In genomic region chr16:31878573-31879257, GRCm38 (mm10) we compare ENCODE assay signal across 7 mouse cellular contexts. TPM values are rescaled to one million over a fixed set of nuclear protein-coding genes. Genes with fewer than 3 reads are reported as not detected.
A peak's percentile ranks its signal among the peaks of the same experiment; 100 is the strongest.
DNase-seq lines count a peak whose midpoint lies in the region; ATAC-seq and TF ChIP-seq lines count a peak whose summit lies in the region.

Gene Meltf, plus strand, starts transcription at chr16:31878810.

- no peaks in the 10 kb centered on the region for H3K36me3 ChIP-seq in MEL (ENCODE audit: control insufficient read depth in 1 of 2, insufficient read depth in 2 of 2, low read length in 2 of 2)
- H3K36me3 ChIP-seq in embryonic facial prominence, embryonic 15.5 days = peaks cover 16% of the 10 kb centered on the region
- H3K36me3 ChIP-seq in limb, embryonic 11.5 days (ENCODE audit: control insufficient read depth, insufficient read depth, low read length) = no peaks in the 10 kb centered on the region; the same call in 1 of the 2 replicates
- peaks cover 9% of the 10 kb centered on the region; the same call in 1 of the 2 replicates for H3K36me3 ChIP-seq in midbrain, embryonic 14.5 days (ENCODE audit: control insufficient read depth, insufficient read depth, low read length)
- H3K36me3 ChIP-seq in stomach, embryonic 15.5 days = peaks cover 2% of the 10 kb centered on the region

- TF ChIP-seq RAD21 in MEL (IDR thresholded peaks at IDR 0.05; ENCODE audit: low read depth, low read length) = peak; percentile 61

- no peak within 1 kb of the TSS for H3K9ac ChIP-seq in MEL (ENCODE audit: control insufficient read depth, low read depth, low read length, poor library complexity, severe bottlenecking)
- no peak within 1 kb of the TSS for H3K9ac ChIP-seq in embryonic facial prominence, embryonic 15.5 days
- 0 out of 2 replicates have a peak within 1 kb of the TSS, but pooled peaks have one; percentile 7 for H3K9ac ChIP-seq in limb, embryonic 11.5 days (ENCODE audit: low read length)
- H3K9ac ChIP-seq in midbrain, embryonic 14.5 days (replicated peaks; ENCODE audit: low read length) = no peak within 1 kb of the TSS
- H3K9ac ChIP-seq in stomach, embryonic 15.5 days = no peak within 1 kb of the TSS

- H3K79me2 ChIP-seq in MEL (ENCODE audit: control insufficient read depth, insufficient read depth, low read length, poor library complexity) = no peaks in the 10 kb centered on the region

- no peak for TF ChIP-seq POLR2A in MEL (IDR thresholded peaks at IDR 0.05; ENCODE audit: control insufficient read depth in 1 of 2, insufficient read depth in 1 of 2, low read depth in 1 of 2, low read length in 2 of 2, poor library complexity in 1 of 2)
- no peak for TF ChIP-seq POLR2A in bone marrow, adult 2 months (IDR thresholded peaks at IDR 0.05; ENCODE audit: borderline replicate concordance, control insufficient read depth, low read depth, low read length)

- 0 out of 2 replicates have a peak, but pooled peaks have one; percentile 52 for ATAC-seq in embryonic facial prominence, embryonic 15.5 days (ENCODE audit: insufficient number of reproducible peaks, low FRiP score, low TSS enrichment, low read depth)
- ATAC-seq in limb, embryonic 11.5 days (ENCODE audit: insufficient number of reproducible peaks, low FRiP score, low TSS enrichment, low read depth) = 0 out of 2 replicates have a peak, but pooled peaks have one; percentile 57
- no peak for ATAC-seq in midbrain, embryonic 14.5 days (ENCODE audit: low FRiP score, low TSS enrichment)
- ATAC-seq in stomach, embryonic 15.5 days (ENCODE audit: insufficient read depth, low FRiP score, low read depth) = peak; percentile 79

- H3K27me3 ChIP-seq in MEL (ENCODE audit: control insufficient read depth in 1 of 2, insufficient read depth in 2 of 2, low read length in 2 of 2) = no peaks in the 10 kb centered on the region
- no peaks in the 10 kb centered on the region for H3K27me3 ChIP-seq in embryonic facial prominence, embryonic 15.5 days
- no peaks in the 10 kb centered on the region for H3K27me3 ChIP-seq in limb, embryonic 11.5 days (ENCODE audit: control insufficient read depth, insufficient read depth, low read length)
- H3K27me3 ChIP-seq in midbrain, embryonic 14.5 days (ENCODE audit: control insufficient read depth, insufficient read depth, low read length) = no peaks in the 10 kb centered on the region
- no peaks in the 10 kb centered on the region for H3K27me3 ChIP-seq in stomach, embryonic 15.5 days (replicated peaks)

- DNase-seq in MEL (ENCODE audit: low read depth, low spot score) = peak; percentile 57
- DNase-seq in heart, postnatal 36 days = peak; percentile 69 to 79
- peak; percentile 88 for DNase-seq in limb, embryonic 11.5 days (ENCODE audit: low spot score)
- peak; percentile 74 for DNase-seq in midbrain, embryonic 14.5 days

- peak within 1 kb of the TSS; percentile 30 for H3K4me2 ChIP-seq in embryonic facial prominence, embryonic 15.5 days (replicated peaks)
- peak within 1 kb of the TSS; percentile 32 for H3K4me2 ChIP-seq in limb, embryonic 11.5 days (ENCODE audit: low read depth, severe bottlenecking)
- H3K4me2 ChIP-seq in midbrain, embryonic 14.5 days (ENCODE audit: low read length) = 0 out of 2 replicates have a peak within 1 kb of the TSS, but pooled peaks have one; percentile 14
- H3K4me2 ChIP-seq in stomach, embryonic 15.5 days = peak within 1 kb of the TSS; percentile 47

- H3K4me3 ChIP-seq in MEL (ENCODE audit: control insufficient read depth in 1 of 2, insufficient read depth in 1 of 2, low read depth in 2 of 2, low read length in 2 of 2) = no peak within 1 kb of the TSS
- no peak within 1 kb of the TSS for H3K4me3 ChIP-seq in bone marrow, adult 2 months (replicated peaks; ENCODE audit: control insufficient read depth, low read depth, low read length)
- no peak within 1 kb of the TSS; the same call in 1 of the 2 replicates for H3K4me3 ChIP-seq in embryonic facial prominence, embryonic 15.5 days (replicated peaks)
- H3K4me3 ChIP-seq in limb, embryonic 11.5 days (ENCODE audit: low read depth, low read length) = peak within 1 kb of the TSS; percentile 8; the same call in 1 of the 2 replicates
- H3K4me3 ChIP-seq in midbrain, embryonic 14.5 days (replicated peaks; ENCODE audit: low read depth, low read length) = no peak within 1 kb of the TSS
- H3K4me3 ChIP-seq in stomach, embryonic 15.5 days (replicated peaks) = no peak within 1 kb of the TSS

- H3K27ac ChIP-seq in MEL (ENCODE audit: control insufficient read depth, low read depth, low read length) = no peak within 1 kb of the TSS
- H3K27ac ChIP-seq in bone marrow, adult 2 months (ENCODE audit: control insufficient read depth, insufficient read depth, low read depth, low read length, poor library complexity) = no peak within 1 kb of the TSS
- no peak within 1 kb of the TSS for H3K27ac ChIP-seq in embryonic facial prominence, embryonic 15.5 days (replicated peaks)
- no peak within 1 kb of the TSS for H3K27ac ChIP-seq in limb, embryonic 11.5 days (replicated peaks; ENCODE audit: low read depth, low read length)
- H3K27ac ChIP-seq in midbrain, embryonic 14.5 days (replicated peaks; ENCODE audit: low read depth, low read length) = no peak within 1 kb of the TSS
- H3K27ac ChIP-seq in stomach, embryonic 15.5 days = no peak within 1 kb of the TSS

- peak; percentile 73 to 91 (median 78) for TF ChIP-seq CTCF in MEL (IDR thresholded peaks at IDR 0.05 in 2 of 3, conservative IDR thresholded peaks at IDR 0.05 in 1 of 3; ENCODE audit: control insufficient read depth in 1 of 3, insufficient read depth in 1 of 3, low read depth in 2 of 3, low read length in 3 of 3, poor library complexity in 1 of 3, severe bottlenecking in 1 of 3)
- TF ChIP-seq CTCF in bone marrow, adult 2 months (IDR thresholded peaks at IDR 0.05; ENCODE audit: control insufficient read depth, insufficient read depth, low read length) = peak; percentile 74

- 41% methylated on average over 21 of the region's 21 CpGs for WGBS in bone marrow, adult 2 months
- WGBS in embryonic facial prominence, embryonic 15.5 days = 18% methylated on average over 21 of the region's 21 CpGs
- WGBS in limb, embryonic 11.5 days = 24% methylated on average over 21 of the region's 21 CpGs
- 35% methylated on average over 21 of the region's 21 CpGs for WGBS in midbrain, embryonic 14.5 days
- 28% methylated on average over 21 of the region's 21 CpGs for WGBS in stomach, embryonic 15.5 days

- intact Hi-C loops in heart, postnatal 36 days (cut with DNase I) = loop anchor here (1.0 kb wide), 1 partner anchor 40 kb away; no protein-coding TSS in a partner anchor

- no peak for TF ChIP-seq EP300 in MEL (IDR thresholded peaks at IDR 0.05; ENCODE audit: low read depth in 1 of 2, low read length in 2 of 2)

- H3K4me1 ChIP-seq in MEL (ENCODE audit: control insufficient read depth in 1 of 2, insufficient read depth in 2 of 2, low read length in 2 of 2) = peaks cover 0 to 13% of the 10 kb centered on the region in 2 experiments; a peak in 2 of 4 replicates
- no peaks in the 10 kb centered on the region for H3K4me1 ChIP-seq in bone marrow, adult 2 months (ENCODE audit: control insufficient read depth, insufficient read depth, low read length)
- peaks cover 23% of the 10 kb centered on the region for H3K4me1 ChIP-seq in embryonic facial prominence, embryonic 15.5 days
- peaks cover 3% of the 10 kb centered on the region; the same call in 1 of the 2 replicates for H3K4me1 ChIP-seq in limb, embryonic 11.5 days (ENCODE audit: control insufficient read depth, insufficient read depth, low read length)
- H3K4me1 ChIP-seq in midbrain, embryonic 14.5 days (ENCODE audit: control insufficient read depth, insufficient read depth, low read length) = peaks cover 6% of the 10 kb centered on the region; the same call in 1 of the 2 replicates
- H3K4me1 ChIP-seq in stomach, embryonic 15.5 days = peaks cover 8% of the 10 kb centered on the region; the same call in 1 of the 2 replicates

- H3K9me3 ChIP-seq in MEL (replicated peaks; ENCODE audit: insufficient read depth, low read length) = no peaks in the 10 kb centered on the region
- H3K9me3 ChIP-seq in embryonic facial prominence, embryonic 15.5 days (replicated peaks) = no peaks in the 10 kb centered on the region
- H3K9me3 ChIP-seq in limb, embryonic 11.5 days (ENCODE audit: control insufficient read depth, low read length) = no peaks in the 10 kb centered on the region
- no peaks in the 10 kb centered on the region for H3K9me3 ChIP-seq in midbrain, embryonic 14.5 days (ENCODE audit: control insufficient read depth, low read length)
- H3K9me3 ChIP-seq in stomach, embryonic 15.5 days = no peaks in the 10 kb centered on the region

TF ChIP-seq in MEL, 35 proteins besides CTCF, POLR2A, EP300 and RAD21:
- peak; percentile 79 for TF ChIP-seq SMC3 (IDR thresholded peaks at IDR 0.05; ENCODE audit: low read depth, low read length)
- TF ChIP-seq SIN3A (IDR thresholded peaks at IDR 0.05; ENCODE audit: low read length) = no peak
- no peak for TF ChIP-seq CHD1 (IDR thresholded peaks at IDR 0.05; ENCODE audit: low read depth, low read length)
- 0 out of 2 replicates have a peak, but pooled peaks have one; percentile 31 for TF ChIP-seq ZC3H11A (IDR thresholded peaks at IDR 0.05; ENCODE audit: low read depth, low read length)
TF ChIP-seq in MEL: peak in this region for 2.

RNA-seq across cellular contexts. Expression of gene Meltf, which starts in this region (rescaled TPM):
- not detected in 2 replicates for total RNA-seq in MEL (2012; rRNA removed)
- not detected for polyA plus RNA-seq in MEL (2012; ENCODE audit: insufficient read depth in 1 of 2, insufficient read length in 2 of 2, low read depth in 1 of 2, low replicate concordance in 2 of 2, missing spikeins in 1 of 2)
- polyA plus RNA-seq in bone marrow, adult 2 months (2011; ENCODE audit: insufficient read depth, insufficient read length, low replicate concordance, missing spikeins) = not detected in 2 replicates
- polyA plus RNA-seq in embryonic facial prominence, embryonic 15.5 days (2015; fragmentation: Nextera tagmentation; extraction: Ambion mirVana) = 3.5 and 5.2 TPM in 2 replicates
- not detected for total RNA-seq in heart, postnatal 36 days (2021)
- 0.17 and 0.23 TPM in 2 replicates for polyA plus RNA-seq in limb, embryonic 11.5 days (2014; fragmentation: Nextera tagmentation; extraction: Ambion mirVana)
- 0.17 and 0.22 TPM in 2 replicates for polyA plus RNA-seq in midbrain, embryonic 14.5 days (2014; fragmentation: Nextera tagmentation; extraction: Ambion mirVana)
- 1.4 and 2.3 TPM in 2 replicates for polyA plus RNA-seq in stomach, embryonic 15.5 days (2015; fragmentation: Nextera tagmentation; extraction: Ambion mirVana)

Comparison
In these comparisons a context has a peak if more than half of its experiments do, and no peak if none do; other contexts are left out.
1. Peak in DNase-seq in MEL; RNA of the gene not detected or under 1 TPM.
2. Peak in DNase-seq in heart, postnatal 36 days; RNA of the gene not detected or under 1 TPM.
3. Peak in DNase-seq, ATAC-seq, H3K4me3 ChIP-seq, H3K9ac ChIP-seq and H3K4me2 ChIP-seq in limb, embryonic 11.5 days; RNA of the gene not detected or under 1 TPM.
4. Peak in DNase-seq and H3K4me2 ChIP-seq in midbrain, embryonic 14.5 days; RNA of the gene not detected or under 1 TPM.